Mouse (Mus musculus): ENCODE results near the gene Nr5a2.

DNA sequence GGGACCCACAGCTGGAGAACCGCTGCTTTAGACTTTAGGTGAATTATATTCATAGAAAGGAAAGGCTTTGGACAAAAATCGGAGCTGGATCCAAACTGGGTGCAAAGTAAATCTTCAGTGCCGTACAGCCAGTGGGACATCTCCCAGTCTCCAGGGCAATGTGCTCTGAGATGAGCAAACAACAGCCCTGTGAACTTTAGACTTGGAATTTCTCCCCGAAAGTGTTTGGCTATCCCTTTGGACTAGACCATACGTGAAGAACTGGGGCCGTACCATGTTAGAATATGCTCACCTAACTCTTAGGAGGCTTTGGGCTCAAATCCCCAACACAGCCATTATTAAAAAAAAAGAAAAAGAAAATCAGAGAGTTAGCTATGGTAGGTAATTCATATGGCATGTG, 30.5 kb downstream of the Nr5a2 start:
- TF ChIP-seq CTCF (IDR thresholded peaks at IDR 0.05; ENCODE audit: low read depth) (no peak), EP300 (IDR thresholded peaks at IDR 0.05; ENCODE audit: low read depth) (peak; percentile 38; the same call in 1 of the 2 replicates)

All from liver, postnatal 0 days (tissue).